Mouse (Mus musculus) E14TG2a.4 (cell line): ENCODE measurements at regions not wholly inside any gene's neighbourhood (a gene's known extent, or its start where the extent isn't known, plus 50 kb on each side); places are given as distances from the start of the nearest gene placed in this dataset.

Experiments
- H3K27me3 ChIP-seq: 2 replicates; pipeline ENCODE4 v1.6.1; 2014; ENCODE audit warnings: low read length, control low read depth; ENCODE audit not compliant: insufficient read depth
- H3K36me3 ChIP-seq: 2 replicates; pipeline ENCODE4 v1.6.1; 2014; ENCODE audit warnings: low read length, control low read depth; ENCODE audit not compliant: insufficient read depth
- H3K4me1 ChIP-seq: replicated peaks from 2 replicates; pipeline ENCODE4 v1.6.1; 2014; ENCODE audit warnings: low read depth, low read length, control low read depth
- H3K4me3 ChIP-seq: replicated peaks from 2 replicates; pipeline ENCODE4 v1.5.1; 2014; ENCODE audit warnings: mild to moderate bottlenecking, low read length
- H3K9me3 ChIP-seq: 2 replicates; pipeline ENCODE4 v1.6.1; 2014; ENCODE audit warnings: low read length, control low read depth
- CTCF ChIP-seq: conservative IDR thresholded peaks from 2 replicates; pipeline ENCODE4 v1.5.1; 2014; ENCODE audit warnings: low read length
- NANOG ChIP-seq: IDR thresholded peaks from 2 replicates; pipeline ENCODE4 v1.6.1; 2014; ENCODE audit warnings: borderline replicate concordance, low read length, mixed read lengths
- POU5F1 ChIP-seq: IDR thresholded peaks from 2 replicates; pipeline ENCODE4 v1.6.1; 2014; ENCODE audit warnings: low read length, borderline replicate concordance

- TF ChIP-seq CTCF, result no peak
- TF ChIP-seq POU5F1, result no peak
- TF ChIP-seq NANOG, result no peak
- Histone ChIP-seq H3K9me3 (no peaks in the 10 kb centered on the region), H3K36me3 (no peaks in the 10 kb centered on the region), H3K27me3 (no peaks in the 10 kb centered on the region), H3K4me1 (no peaks in the 10 kb centered on the region), H3K4me3 (no peak overlapping the region)
Observed at GRCm38 (mm10) chr3:54443791-54444190, 82.9 kb downstream of the Postn start.

GRCm38 (mm10) chr3:54446889-54447288 lies 86.0 kb downstream of the Postn start:
- Histone ChIP-seq H3K36me3 (no peaks in the 10 kb centered on the region), H3K4me1 (no peaks in the 10 kb centered on the region), H3K4me3 (no peak overlapping the region), H3K9me3 (peaks cover 19% of the 10 kb centered on the region), H3K27me3 (no peaks in the 10 kb centered on the region)
- no peak for TF ChIP-seq NANOG
- no peak for TF ChIP-seq CTCF
- TF ChIP-seq POU5F1, result no peak

GRCm38 (mm10) chr3:54457416-54457815 lies 96.5 kb downstream of the Postn start:
- H3K4me1 ChIP-seq, result no peaks in the 10 kb centered on the region
- TF ChIP-seq NANOG (no peak), POU5F1 (no peak), CTCF (no peak)
- no peaks in the 10 kb centered on the region for H3K36me3 ChIP-seq
- H3K4me3 ChIP-seq, result no peak overlapping the region
- H3K27me3 ChIP-seq, result no peaks in the 10 kb centered on the region
- no peaks in the 10 kb centered on the region for H3K9me3 ChIP-seq

GRCm38 (mm10) chr3:54461366-54461765 lies 100.5 kb downstream of the Postn start:
- H3K27me3 ChIP-seq, result no peaks in the 10 kb centered on the region
- TF ChIP-seq CTCF, result no peak
- H3K9me3 ChIP-seq, result no peaks in the 10 kb centered on the region
- no peaks in the 10 kb centered on the region for H3K4me1 ChIP-seq
- no peaks in the 10 kb centered on the region for H3K36me3 ChIP-seq
- H3K4me3 ChIP-seq, result no peak overlapping the region

- H3K9me3 ChIP-seq, result no peaks in the 10 kb centered on the region
- H3K4me3 ChIP-seq, result no peak overlapping the region
- no peaks in the 10 kb centered on the region for H3K4me1 ChIP-seq
- TF ChIP-seq NANOG, result no peak
- TF ChIP-seq CTCF, result no peak
- no peak for TF ChIP-seq POU5F1
- H3K27me3 ChIP-seq, result no peaks in the 10 kb centered on the region
- no peaks in the 10 kb centered on the region for H3K36me3 ChIP-seq
Observed at GRCm38 (mm10) chr3:54466097-54466496, 105.2 kb downstream of the Postn start.

- TF ChIP-seq POU5F1 (no peak), NANOG (no peak), CTCF (no peak)
- Histone ChIP-seq H3K27me3 (no peaks in the 10 kb centered on the region), H3K9me3 (no peaks in the 10 kb centered on the region), H3K4me3 (no peak overlapping the region), H3K36me3 (no peaks in the 10 kb centered on the region), H3K4me1 (no peaks in the 10 kb centered on the region)
Observed at GRCm38 (mm10) chr3:54474209-54474608, 113.3 kb downstream of the Postn start.

- H3K4me3 ChIP-seq, result no peak overlapping the region
- no peaks in the 10 kb centered on the region for H3K4me1 ChIP-seq
- H3K9me3 ChIP-seq, result no peaks in the 10 kb centered on the region
- no peak for TF ChIP-seq POU5F1
- no peak for TF ChIP-seq NANOG
- TF ChIP-seq CTCF, result no peak
- no peaks in the 10 kb centered on the region for H3K36me3 ChIP-seq
- H3K27me3 ChIP-seq, result no peaks in the 10 kb centered on the region
Observed at GRCm38 (mm10) chr3:54475879-54476278, 115.0 kb downstream of the Postn start.

GRCm38 (mm10) chr3:54477986-54478385 lies 117.1 kb downstream of the Postn start:
- Histone ChIP-seq H3K27me3 (no peaks in the 10 kb centered on the region), H3K9me3 (no peaks in the 10 kb centered on the region), H3K4me1 (no peaks in the 10 kb centered on the region), H3K36me3 (no peaks in the 10 kb centered on the region), H3K4me3 (no peak overlapping the region)
- TF ChIP-seq NANOG (no peak), POU5F1 (no peak), CTCF (no peak)

- Histone ChIP-seq H3K36me3 (no peaks in the 10 kb centered on the region), H3K9me3 (no peaks in the 10 kb centered on the region), H3K27me3 (no peaks in the 10 kb centered on the region), H3K4me3 (no peak overlapping the region), H3K4me1 (no peaks in the 10 kb centered on the region)
- TF ChIP-seq CTCF, result no peak
- TF ChIP-seq POU5F1, result no peak
- TF ChIP-seq NANOG, result no peak
Observed at GRCm38 (mm10) chr3:54480251-54480650, 119.3 kb downstream of the Postn start.
